Mouse (Mus musculus) spleen, adult 2 months (tissue): ENCODE results near the gene Cldn3.

Source experiments
- CTCF ChIP-seq: fragments of 200-500 bp; IDR thresholded peaks from 2 replicates; pipeline ENCODE4 v1.5.1; 2011; ENCODE audit warnings: mild to moderate bottlenecking, inconsistent platforms; ENCODE audit not compliant: insufficient read depth, insufficient read length, insufficient replicate concordance; ENCODE audit errors: extremely low read depth
- POLR2A ChIP-seq: fragments of 200-500 bp; IDR thresholded peaks from 2 replicates; pipeline ENCODE4 v1.6.1; 2011; ENCODE audit warnings: low read depth, low read length, inconsistent platforms

DNA sequence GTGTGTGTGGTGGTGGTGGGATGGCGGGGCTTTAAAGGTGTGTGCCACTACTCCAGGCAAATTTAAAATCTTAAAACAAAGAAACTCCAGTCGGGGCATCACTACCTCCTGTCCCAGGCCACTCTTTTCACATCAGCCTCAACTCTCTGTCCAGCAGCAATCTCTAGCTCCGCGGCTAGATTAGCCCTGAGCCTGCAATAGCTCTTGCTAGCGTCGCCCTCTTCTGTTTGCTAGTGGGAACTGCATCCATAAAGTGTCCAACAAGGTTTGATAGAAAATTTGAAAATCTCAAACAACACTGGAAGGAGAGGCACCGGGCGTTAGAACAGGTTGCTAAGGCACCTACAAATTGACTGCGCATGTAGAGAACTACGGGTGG lies 20.6 kb upstream of the Cldn3 start:
- TF ChIP-seq POLR2A = no peak
- peak; percentile 58; the same call in 1 of the 2 replicates for TF ChIP-seq CTCF
